Mouse (Mus musculus) left cerebral cortex, adult 8-10 months (tissue): ENCODE data around the gene Adamts20. TPM values are rescaled to one million over a fixed set of nuclear protein-coding genes. Genes with fewer than 3 reads are reported as not detected.
"Not testable (repeated sequence)": the region's sequence is repeated elsewhere in the genome, so short reads cannot be mapped to it uniquely, and the experiment has no call there.

ENCODE experiments used
- DNase-seq, 2 experiments: peaks; one replicate each; pipeline ENCODE4 v3.0.0; 2022; ENCODE audit warnings: low spot score in 2 of 2
- total RNA-seq, 4 experiments: library from RNA; stranded (reverse); gene quantifications; 2 replicates each; pipeline ENCODE4 v1.2.4; 2022

The Adamts20 gene
- total RNA-seq, 4 experiments from 2014 or later: 7.3 to 9.5 (median 8.8) TPM

DNA sequence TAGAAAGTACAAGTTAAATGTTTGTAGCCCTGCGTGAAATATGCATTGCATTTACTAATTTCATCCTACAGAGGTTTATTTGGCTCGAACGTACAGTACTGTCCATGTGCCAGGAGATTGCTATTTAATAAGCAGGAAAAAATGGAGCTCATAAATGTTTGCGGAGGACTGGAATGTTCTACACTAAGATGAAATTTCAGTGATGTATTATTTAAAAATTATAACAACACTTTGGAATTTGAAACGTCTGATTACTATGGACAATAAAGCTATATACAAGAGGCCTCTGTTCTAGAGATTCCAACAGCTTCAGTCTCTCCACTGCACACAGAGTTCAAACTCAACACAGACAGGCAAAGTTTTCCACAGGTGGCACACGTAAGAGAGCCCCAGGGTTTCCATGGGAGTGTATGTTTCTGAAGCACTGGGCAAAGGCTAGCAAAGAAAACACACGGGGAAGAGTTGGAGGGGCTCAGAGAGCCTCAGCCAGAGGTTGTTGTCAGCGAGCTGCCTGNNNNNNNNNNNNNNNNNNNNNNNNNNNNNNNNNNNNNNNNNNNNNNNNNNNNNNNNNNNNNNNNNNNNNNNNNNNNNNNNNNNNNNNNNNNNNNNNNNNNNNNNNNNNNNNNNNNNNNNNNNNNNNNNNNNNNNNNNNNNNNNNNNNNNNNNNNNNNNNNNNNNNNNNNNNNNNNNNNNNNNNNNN lies 20.6 kb downstream of the Adamts20 start:
- no peak for DNase-seq

DNA sequence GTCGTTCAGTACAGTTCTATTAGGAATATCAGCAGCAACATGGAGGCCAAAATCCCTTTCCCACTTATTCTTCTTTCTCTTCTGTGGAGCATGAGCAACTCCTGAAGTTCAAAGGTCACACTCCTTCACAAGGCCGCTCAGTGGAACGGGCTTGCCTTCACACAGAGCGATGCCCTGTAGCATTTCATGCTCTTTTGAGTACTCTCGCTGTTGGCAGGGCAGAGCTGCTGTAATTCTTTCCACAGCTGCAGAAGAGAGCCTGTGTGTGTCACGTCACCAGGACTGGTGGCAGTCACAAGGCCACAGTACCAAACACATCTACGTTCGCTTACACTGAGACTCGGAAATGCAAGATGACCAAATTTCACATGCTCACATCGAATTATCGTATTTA lies 21.2 kb downstream of the Adamts20 start:
- DNase-seq: peak in 1 of 2 experiments; percentile 10

DNA sequence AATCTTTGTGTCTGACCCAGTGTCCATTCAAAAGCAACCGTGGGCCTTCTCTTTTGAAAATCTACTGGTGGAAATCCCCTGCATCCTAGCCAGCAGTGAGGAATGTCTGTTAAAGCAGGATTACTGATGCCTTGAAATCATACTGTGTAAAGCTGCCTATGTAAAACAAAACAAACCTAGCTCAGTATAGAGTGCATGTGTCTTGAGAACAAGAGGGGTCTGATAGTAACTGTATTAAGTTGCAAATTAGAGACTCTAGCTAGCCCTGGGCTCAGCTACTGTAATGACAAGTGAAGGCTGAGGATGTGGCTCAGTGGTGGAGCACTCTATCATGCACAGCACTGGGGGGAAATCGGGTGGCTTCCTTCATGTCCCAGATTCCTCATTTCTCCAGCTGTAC lies 22.2 kb downstream of the Adamts20 start:
- DNase-seq: no peak

DNA sequence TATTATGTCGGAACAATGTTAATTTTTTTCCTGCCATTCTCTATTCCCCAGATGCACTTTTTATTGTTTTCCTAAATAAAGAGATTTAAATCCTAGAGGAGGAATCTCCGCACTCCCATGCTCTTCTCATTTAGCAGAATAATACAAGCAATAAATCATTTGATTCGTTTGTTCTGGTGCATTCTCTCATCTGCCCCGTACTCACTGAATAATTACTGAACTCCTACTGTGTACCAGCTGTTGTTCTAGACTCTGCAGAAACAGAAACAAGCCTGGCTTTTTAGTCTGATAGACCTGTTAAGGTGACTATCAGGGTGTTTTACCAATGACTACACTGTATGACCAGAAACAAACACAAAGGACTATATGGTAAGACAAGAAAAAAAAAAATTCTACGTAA lies 29.7 kb downstream of the Adamts20 start:
- no peak for DNase-seq

DNA sequence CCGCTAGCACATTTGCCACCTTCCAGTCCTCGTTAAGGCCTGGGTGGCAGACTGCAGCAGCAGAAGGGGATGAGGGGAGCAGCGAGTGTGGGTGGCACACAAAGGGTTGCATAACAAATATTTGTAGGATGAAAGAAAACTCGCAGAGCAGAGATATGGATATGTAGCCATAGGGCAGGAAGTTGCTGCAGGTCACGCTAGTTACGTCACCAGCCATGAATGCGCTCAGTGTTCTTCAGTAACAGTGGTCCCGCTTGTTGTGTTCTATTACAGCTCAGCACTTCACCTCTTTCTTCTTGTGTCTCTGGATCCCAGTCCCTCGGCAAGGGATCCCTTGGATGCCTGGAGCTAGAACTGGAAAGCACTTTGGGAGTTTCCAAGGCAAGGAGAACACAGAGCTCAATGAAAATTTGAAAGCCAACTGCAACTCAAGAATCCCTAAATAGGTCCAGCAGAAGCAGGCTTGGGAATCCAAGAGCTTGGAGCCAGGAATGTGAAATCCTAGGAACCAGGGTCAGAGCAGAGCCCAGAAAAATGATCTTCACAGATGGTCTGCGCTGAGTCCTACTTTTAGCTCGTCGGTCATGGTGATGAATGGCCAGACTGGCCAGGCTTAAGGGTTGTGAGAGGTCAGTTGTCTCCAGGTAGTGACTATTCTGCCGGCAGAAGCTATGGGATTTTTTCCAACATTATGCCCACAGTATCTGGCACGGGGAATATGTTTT lies 34.4 kb downstream of the Adamts20 start:
- peak in 1 of 2 experiments; percentile 35 for DNase-seq

DNA sequence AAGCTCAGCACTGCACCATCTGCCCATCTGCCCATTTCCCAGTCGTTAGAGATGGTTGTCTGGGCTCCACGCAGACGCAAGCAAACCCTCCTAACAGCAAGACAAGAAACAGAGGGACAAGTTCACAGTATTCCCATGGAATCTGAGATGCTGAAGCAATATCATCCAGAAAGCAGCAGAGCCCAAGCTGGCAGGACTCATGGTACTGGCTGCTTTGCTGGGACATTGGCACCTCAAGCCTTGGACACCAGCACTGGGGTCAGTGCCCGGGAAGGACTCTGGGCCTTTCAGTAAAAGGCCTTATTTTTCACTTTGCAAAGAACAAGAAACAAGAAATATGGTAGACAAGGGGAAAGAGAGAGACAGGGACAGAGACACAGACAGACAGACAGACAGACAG lies 36.5 kb downstream of the Adamts20 start:
- no peak for DNase-seq

DNA sequence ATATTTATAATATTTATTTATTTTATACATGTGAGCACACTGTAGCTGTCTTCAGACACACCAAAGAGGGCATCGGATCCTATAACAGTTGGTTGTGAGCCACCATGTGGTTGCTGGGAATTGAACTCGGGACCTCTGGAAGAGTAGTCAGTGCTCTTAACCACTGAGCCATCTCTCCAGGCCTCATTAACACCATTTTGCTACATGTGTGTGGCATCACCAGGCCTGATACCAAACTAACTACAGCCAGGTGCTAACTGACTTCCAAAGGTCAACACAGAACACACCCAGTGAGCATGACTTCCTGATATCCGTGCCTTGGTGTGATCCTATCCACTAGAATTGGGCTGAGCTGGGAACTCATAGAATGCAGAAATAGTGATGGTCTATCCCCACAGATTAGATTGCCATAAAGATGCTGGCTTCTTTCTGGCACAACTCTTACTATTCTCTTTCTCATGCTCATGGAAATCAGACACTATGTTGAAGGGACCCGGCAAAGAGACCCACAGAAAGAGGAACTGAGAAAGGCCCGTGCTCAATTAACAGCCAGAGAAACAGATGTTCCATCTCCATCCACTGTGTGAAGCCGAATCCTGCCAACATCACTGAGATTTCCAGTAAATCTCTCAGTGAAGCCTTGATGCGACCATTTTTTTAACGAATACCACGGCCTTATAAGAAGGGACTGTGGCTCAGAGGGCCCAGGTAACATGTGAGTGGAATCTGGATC lies 37.6 kb downstream of the Adamts20 start:
- DNase-seq: no peak

DNA sequence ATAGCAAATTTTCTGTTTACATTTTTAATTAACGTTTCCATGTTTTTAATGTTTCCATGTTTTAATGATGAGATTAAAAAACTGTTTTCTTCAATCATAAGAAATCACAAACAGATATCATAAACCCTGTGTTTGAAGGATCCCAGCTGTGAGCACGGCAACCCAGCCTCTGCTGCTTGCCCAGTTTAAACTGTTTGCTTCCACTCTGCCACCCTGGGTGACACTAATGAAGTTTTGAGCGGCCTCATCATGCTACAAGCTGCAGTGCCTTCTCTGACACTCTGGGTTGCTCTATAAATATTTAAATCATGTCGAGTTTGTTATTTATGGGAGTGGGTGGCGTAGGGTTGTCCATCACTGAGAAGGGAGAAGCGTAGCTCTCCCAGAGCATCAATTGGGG lies 44.7 kb downstream of the Adamts20 start:
- DNase-seq: no peak

DNA sequence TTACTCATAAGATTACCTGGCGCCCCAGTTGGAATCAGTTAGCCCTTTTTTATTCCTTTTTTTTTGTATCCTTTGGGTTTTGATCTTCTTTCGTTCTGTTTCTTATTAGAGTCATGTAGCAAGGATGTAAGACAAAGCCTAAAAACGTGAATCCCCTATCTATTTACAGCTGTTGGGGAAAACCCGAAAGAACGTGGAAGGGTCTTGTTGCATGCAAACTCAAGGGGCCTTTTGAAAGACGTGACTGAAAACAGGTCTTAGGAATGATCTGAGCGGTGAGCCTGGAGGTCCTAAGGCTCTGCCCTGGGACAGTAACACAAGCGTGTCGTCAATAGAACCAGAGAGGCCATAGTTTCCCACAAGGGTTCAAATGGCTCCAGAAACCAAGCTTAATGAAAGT lies 46.1 kb downstream of the Adamts20 start:
- DNase-seq: no peak

DNA sequence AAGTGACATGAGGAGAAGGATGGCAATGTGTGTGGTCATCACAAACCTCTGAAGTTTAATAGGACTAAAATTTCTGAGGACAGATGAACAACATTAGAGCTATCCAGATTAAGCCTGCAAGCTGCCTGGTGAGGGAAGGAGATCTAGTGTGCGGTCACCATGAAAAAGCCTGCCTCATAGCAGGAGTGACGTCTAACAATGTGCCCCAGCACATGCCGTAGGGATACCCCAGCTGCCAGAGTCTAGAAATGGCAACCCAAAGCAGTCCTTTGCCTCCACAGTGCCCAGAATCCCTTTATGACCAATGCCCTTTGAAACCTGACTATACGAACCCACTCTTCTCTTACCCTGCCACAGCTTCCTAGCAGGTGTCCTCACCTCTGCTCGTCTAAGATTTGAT lies 46.8 kb downstream of the Adamts20 start:
- no peak for DNase-seq

DNA sequence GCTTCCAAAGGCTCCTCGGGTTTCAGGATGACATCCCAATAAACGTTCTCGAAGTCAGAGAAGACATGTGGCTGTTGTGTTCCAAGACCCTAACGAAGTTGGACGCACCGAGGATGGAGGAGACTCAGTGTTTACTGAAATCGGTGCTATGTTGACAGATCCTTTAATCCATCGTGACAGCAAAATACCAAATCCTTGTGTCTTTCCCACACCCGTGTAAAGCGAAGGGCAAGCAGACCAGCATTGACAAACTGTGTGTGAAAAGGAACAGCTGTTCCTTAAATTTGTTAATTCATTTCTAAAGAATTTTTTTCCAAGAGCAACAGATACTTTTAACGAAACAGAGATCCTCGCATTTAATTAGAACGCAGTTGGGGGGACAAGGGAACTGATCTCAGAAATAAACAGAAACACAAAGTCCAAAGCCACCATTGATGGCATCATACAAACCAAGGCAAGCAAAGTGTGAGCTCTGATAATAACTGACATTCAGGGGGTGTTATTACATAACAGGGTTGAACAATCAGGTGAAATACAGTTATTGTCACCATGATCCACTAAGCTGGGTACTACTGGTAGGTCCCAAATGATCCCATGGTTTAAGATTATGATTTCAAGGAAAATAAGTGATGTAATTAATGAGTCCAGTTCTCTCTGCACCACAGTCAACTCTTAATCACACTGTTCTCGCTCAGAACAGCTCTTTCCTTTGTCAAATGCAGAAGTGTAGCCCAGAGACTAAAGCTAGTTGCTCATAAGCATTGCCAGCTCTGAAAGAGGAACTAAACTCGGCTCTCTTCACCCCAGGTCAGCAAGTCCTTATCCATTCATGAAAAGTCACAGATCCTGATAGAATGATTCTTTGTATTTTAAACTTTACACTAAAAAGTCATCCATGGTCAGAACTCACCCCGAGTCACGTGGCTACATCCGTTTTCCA lies 47.7 kb downstream of the Adamts20 start:
- no peak for DNase-seq

DNA sequence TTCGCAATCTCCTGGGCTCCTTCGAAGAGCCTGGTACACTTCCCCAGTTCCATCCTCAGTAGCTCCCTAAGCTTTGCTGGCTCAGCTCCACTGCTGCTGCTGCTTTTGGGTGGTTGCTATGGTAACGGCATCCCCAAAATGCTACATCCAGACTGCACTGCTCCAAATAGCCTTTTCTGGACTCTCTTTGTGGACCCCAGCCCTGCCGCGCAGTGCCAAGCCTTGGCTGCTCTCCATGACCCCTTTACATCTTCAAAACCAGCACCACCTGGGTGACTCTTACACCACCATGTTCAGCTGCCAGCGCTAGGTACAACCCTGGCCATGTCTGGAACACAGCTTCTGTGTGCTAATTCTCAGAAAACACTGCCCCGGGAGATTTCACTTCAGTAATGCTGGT lies 55.4 kb downstream of the Adamts20 start:
- peak; percentile 42 to 73 for DNase-seq

DNA sequence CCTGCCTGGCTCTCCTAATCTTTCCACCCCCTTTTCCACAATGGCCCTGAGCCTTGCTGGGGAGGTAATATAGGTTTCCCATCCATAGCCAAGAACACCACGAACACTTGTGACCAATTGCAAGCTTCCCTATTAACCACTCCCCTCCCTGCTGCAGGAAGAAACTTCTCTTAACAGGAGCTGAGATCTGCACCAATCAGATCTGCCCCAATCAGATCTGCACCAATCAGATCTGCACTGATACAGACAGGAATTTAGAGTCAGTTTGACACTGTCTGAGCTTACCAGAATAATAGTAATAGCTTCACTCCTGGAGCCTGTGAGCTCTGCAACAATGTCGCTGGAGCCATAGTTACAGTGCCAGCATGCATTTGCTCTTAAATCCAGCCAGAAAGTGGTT lies 58.9 kb downstream of the Adamts20 start:
- no peak for DNase-seq

DNA sequence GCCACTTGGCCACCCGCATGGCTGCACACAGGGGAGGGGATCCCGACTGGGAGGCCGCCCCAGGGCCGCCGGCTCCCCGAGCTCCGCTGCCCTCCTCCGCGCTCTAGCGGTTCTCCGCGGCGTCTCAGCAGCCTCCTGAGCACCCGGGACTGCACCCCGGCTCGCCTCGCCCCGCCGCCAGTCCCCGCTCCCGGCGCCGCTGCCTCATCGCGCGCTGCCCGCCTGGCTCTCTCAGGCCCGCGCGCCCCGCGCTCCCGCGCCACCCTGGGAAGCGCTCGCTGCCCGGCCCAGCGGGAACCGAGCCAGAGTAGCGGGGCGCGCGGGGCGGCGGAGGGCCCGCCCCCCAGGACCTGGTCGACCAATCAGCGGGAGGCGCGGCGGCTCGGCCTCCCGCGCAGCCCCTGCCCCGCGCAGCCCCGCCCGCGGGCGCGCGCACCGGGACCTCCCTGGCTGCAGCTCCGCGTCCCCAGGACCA lies 61.1 kb downstream of the Adamts20 start:
- peak; percentile 77 to 84 for DNase-seq

DNA sequence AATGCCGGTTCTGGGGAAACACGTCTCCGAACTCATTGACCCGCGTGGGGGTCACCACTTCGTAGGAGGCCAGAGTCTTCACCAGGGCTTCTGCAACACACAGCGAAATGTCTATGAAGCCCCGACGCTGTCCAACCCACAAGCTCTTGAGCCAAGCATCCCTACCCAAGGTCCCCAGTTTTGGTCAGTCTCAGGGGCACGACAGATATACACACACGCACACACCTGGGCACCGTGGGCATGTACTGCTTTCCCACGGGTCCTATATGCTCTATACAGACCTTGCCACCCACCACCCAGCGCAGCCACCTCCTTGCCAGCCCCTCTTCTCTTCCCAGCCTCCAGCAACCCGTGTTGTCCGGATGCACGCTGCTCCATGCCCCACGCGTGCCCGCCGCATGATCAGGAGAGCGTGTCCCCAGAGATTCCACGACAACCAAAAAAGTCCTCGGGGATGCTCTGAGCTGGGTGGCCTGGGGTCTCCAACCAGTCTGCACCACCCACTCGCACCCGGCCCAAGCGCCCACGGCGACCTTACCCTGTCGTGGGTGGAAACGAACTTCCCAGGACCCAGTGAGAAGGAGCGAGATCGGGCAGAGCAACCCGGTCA lies 61.7 kb downstream of the Adamts20 start:
- DNase-seq: peak in 1 of 2 experiments; percentile 13

DNA sequence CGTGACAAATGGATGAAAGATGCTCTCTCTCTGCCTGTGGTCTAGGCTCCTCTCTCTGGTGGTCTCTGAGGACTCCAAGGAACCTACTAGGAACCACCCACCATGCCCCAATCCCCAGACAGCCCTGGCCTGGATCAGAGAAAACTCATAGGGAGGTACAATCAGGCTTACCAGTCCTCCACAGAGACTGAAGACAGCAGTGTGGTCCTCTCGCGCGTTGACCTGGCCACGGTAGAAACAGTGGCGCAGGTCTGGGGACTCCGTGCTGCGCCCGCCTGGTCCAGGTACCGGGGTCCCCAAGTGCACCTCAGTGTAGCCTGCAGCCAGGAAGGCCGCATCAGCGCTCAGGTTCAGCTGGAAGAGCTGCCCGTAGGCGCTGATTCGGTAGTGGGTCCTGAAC lies 62.2 kb downstream of the Adamts20 start:
- DNase-seq: no peak

DNA sequence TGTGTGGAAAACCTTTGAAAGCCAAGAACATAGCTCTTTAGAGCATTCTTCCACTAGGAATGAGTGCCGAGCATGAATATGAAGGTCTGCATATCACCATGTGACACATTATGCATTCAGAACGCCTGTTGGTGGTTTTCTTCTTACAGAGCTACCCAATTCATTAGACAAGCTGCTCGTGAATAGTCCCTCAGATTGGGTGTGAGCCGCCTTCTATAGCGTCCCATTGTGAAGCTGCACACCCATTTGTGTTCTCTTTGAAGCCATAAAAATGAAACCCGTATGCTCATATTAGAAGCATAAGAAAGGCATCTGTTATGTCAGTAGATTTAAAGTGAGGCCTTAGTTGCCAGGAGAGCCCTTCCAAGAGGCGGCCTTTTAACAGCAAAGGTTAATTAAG lies 72.5 kb downstream of the Adamts20 start:
- no peak for DNase-seq

DNA sequence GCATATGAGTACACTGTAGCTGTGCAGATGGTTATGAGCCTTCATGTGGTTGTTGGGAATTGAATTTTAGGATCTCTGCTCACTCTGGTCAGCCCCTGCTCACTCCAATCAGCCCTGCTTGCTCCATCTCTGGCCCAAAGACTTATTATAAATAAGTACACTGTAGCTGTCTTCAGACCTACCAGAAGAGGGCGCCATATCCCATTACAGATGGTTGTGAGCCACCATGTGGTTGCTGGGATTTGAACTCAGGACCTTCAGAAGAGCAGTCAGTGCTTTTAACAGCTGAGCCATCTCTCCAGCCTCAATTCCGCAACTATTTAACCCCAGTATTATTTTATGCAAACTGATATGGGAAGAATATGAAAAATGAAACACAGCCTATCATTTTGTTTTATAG lies 75.1 kb downstream of the Adamts20 start:
- DNase-seq: not testable (repeated sequence)

DNA sequence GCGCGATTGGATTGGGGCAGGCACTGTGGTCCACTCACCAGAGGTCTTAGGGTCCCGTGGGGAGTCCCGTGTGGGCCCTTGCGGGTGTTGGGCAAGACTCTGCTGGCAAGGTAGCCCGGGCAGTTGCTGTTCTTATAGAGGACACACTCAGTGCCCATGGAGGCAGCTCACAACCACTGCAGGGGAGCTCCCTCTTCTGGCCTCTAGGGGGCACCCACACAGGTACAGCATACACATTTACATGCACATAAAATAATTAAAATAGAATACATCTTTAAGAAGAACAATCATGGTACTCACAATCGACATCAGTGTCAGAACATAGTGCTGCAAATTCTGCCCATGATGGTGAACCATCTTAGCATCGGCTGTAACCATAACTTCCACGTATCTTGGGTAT lies 85.8 kb downstream of the Adamts20 start:
- no peak for DNase-seq

DNA sequence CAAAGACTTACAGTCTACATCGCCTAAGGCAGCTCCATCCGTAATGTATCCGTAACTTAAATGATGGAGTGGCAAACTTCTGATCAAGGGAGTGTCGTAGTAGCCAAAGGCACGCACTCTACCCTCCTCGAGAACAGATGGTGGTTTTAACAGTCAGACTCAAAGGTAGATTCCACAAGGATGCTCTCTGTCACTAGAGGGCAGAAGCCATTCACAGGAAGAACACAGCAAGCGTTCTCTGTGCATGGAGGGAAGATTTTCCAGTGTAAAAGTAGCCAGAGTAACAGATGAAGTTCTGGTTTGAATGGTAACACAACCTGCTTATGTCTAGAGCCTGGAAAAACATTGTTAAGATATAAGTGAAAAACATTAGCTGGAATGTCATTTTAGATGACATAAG lies 92.7 kb downstream of the Adamts20 start:
- no peak for DNase-seq

DNA sequence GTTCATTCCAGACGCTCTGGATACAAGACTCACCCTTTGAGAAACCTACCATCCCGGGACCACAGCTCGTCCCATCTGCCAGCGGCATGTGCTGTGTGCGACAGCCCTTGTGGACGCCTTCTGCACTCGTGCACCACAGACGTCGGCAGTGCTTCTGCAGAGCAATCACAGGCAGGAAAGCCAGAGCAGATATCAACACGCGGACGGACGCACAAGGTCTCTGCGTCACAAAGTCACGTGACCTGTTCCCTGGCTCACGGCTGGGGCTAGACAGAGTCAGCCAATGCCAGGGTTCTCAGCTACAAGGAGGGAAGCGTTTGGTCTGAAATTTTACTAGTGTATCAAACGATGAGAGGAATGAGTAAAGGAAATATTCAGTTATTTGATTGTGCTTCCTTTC lies 116.2 kb downstream of the Adamts20 start:
- no peak for DNase-seq
